Mouse (Mus musculus) heart, postnatal 36 days (tissue): ENCODE measurements around the gene Stk32c. TPM values are rescaled to one million over a fixed set of nuclear protein-coding genes. Genes with fewer than 3 reads are reported as not detected.

Experiments used
- DNase-seq, 2 experiments: peaks; one replicate each; pipeline ENCODE4 v3.0.0; 2021 to 2022
- intact Hi-C: fragments of 180-260 bp; cut with DNase I; formaldehyde crosslinking; loops from one replicate; pipeline ENCODE4 v1.15.1; 2025
- total RNA-seq, 2 experiments: library from RNA; stranded (reverse); gene quantifications; 2 replicates each; pipeline ENCODE4 v1.2.3; 2021

Gene Stk32c
- total RNA-seq, result under 1 TPM; 0.60 to 0.86 TPM

DNA sequence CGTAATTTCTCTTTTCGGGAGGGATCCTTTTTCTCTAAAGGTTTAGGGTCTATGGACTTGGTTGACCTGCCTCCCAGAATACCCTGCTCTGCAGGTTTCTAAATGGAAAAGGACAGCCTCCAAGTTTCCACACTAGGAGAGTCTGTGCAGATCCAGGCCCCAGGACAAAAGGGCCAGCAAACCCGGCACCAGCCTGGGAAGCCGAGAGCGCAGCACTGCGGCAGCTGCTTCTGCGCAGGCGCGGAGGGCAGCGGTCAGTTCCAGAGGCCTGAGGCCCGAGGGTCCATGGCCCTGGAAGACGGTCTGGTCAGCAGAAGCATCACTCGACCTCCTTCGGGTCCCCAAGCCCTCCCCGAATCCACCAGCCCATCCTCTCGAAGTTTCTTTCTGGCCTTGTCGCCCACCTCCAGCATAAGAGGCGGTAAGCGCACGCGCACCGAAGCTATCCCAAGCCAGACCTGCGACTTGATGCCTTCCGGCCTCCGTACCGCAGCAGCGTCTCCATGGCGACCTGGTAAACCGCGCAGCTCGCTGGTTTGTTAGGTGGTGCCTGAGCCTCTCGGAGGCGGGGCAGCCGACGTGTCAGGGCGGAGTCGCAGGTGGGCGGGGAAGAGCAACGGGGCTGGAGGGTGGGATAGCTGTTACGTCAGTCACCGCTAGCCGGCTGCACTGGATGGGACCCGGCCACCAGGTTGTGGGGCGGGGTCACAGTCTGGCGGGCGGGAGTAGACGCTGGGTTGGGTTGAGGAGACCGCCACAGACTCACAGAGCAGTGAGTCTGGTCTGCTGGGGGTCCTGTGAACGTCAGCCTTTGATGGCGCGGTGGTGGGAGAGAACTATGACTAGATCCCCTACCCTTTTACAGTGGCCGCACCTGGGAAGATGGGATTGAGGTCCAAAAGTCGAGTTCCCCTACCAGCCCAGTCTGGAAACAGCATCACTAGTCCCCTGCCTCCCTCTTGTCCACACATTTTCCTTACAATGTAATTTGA is at the start of gene Stk32c, which contains the start of gene Lrrc27:
Gene Stk32c, minus strand, starts transcription at position 554 of the 992 bp plus-strand sequence.
Gene Lrrc27, plus strand, starts transcription at position 235 of the 992 bp plus-strand sequence.
- intact Hi-C loops, result no loop called here
- DNase-seq, result peak; percentile 97

GRCm38 (mm10) chr7:139257752-139258542 is 44.8 kb upstream of the Stk32c start:
- DNase-seq, result no peak
- intact Hi-C loops, result no loop called here

GRCm38 (mm10) chr7:139254626-139255025 is 41.5 kb upstream of the Stk32c start:
- no peak for DNase-seq
- intact Hi-C loops, result loop anchor here (5.0 kb wide), 2 partner anchors 43 to 113 kb away; no protein-coding TSS in a partner anchor

- DNase-seq, result no peak
- intact Hi-C loops, result loop anchor here (5.0 kb wide), 2 partner anchors 44 to 114 kb away; no protein-coding TSS in a partner anchor
These were observed 40.4 kb upstream of the Stk32c start for GRCm38 (mm10) chr7:139253462-139253861.

DNA sequence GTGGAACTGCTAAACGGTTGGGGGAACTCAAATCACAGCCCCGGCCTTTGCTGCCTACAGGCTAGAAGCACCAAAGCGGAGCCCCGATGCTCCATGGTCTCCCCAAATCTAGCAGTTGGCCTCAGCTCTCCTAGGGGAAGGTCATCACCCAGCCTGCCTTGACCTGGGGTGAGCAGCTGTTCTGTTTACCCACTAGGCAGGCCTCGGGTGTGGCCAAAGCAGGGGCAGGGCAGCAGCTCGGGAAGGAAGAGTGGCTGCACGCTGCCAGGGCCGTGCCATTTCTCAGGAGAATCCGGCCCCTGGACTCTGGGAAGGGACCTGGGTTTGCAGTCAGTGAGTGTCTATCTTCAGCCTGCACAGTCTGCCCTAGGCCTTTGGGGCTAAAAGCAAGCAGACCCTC is 39.9 kb upstream of the Stk32c start:
- intact Hi-C loops, result loop anchor here (5.0 kb wide), 2 partner anchors 44 to 114 kb away; no protein-coding TSS in a partner anchor
- no peak for DNase-seq

DNA sequence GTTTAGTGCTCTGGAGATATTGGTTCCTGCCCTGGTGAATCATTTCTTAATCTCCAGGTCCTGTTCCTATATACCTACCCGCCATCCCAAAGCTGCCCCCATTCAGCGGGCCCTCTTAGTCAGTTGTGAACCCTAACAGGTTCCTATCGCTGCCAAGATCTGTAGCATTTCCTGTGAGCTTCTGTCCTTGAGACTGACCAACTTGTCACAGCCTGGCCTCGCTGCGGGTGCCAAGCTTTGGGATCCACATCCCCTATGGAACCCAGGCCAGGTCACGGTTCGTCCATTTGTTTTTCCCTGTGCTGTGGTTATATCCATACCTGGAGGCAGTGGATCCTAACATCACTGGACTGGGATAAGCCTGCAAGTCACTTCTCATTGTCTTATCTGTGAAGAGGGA is 39.5 kb upstream of the Stk32c start:
- DNase-seq, result no peak
- intact Hi-C loops, result loop anchor here (5.0 kb wide), 2 partner anchors 45 to 115 kb away; no protein-coding TSS in a partner anchor

- intact Hi-C loops, result loop anchor here (5.0 kb wide), 2 partner anchors 45 to 115 kb away; no protein-coding TSS in a partner anchor
These were observed 38.8 kb upstream of the Stk32c start for GRCm38 (mm10) chr7:139251881-139252301.

DNA sequence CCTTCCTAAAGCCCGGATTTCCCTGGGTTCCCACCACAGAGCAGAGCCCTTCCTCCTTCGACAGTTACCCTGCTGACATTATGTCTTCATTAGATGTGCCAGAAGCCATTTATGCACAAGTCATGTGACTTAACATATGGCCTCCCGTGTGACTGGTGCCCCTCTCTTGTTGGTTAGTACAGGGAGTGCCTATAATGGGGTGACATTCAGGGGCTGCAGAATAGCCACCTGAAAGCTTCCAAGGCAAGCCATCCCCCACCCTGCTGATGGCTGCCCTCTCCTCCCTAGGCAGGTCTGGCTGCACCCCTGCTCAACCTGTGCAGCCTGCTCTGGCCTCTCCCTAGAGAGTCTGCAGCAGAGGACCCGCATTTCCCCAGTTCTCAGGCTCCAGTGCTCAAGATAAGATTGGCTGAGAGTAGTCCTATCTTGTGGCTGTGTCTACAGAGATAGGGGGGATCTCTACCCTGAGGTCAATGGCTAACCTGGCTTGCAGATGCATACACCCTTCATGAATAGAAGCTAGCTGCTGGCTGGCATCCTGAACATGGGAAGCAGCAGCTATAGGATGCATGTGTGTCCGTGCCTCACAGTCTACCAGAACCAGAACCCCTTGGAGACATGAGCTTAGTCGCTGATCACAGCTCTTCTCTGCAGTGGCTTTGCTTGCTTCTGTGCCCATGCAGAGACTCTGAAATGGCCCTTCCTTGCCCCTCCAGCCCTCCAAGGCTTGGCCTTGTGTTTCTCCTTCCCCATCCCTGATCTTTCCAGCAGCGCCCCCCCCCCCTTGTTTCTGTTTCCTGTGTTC is 36.5 kb upstream of the Stk32c start:
- no peak for DNase-seq

More at GRCm38 (mm10) chr7:139251881-139252301, 38.8 kb upstream of the Stk32c start:
- DNase-seq, result peak; percentile 60 to 76

GRCm38 (mm10) chr7:139248615-139249405 is 35.7 kb upstream of the Stk32c start:
- intact Hi-C loops, result loop anchor here (2.0 to 5.0 kb wide), 3 partner anchors 24 to 223 kb away; partner anchors contain the start of gene Inpp5a

More for the DNA sequence above, 36.5 kb upstream of the Stk32c start:
- intact Hi-C loops, result loop anchor here (2.0 to 5.0 kb wide), 5 partner anchors 23 to 223 kb away; partner anchors contain the start of gene Inpp5a

DNA sequence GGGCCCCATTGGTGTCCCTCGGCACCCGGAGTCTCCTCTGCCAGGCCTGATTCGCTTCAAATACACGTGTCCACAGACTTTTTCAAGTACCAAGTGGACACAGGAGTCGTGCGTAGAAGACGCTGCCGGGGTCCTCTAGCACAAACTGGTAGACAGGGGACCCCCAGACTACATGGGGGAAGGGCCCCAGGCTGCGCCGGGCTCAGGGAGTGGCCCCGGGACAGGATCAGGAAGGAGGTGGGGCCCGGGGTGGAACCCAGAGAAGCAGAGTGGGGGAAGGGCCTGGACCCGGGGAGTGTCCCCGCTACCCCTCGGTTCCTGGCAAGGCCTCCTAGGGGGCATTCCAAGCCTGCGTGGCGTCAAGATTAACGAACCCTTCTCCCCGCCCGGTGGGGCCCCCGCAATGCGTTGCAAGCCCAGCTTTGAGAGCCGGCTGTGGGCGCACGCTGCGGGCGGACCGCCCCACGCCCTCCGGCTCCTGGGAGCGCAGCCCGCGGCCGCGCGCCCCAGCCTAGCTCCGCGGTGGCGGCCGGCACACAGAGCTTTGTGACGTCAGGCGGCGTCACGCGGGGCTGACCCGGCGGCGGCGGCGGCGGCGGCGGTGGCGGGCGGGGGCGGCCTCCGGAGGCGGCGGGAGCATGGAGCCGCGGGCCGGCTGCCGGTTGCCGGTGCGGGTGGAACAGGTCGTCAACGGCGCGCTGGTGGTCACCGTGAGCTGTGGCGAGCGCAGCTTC is 34.9 kb upstream of the Stk32c start, which contains the start of gene Pwwp2b:
Gene Pwwp2b, plus strand, starts transcription at position 602 of the 734 bp plus-strand sequence.
- peak; percentile 89 to 92 for DNase-seq
- intact Hi-C loops, result loop anchor here (2.0 to 5.0 kb wide), 3 partner anchors 25 to 224 kb away; partner anchors contain the start of gene Inpp5a

More at GRCm38 (mm10) chr7:139248615-139249405, 35.7 kb upstream of the Stk32c start:
- no peak for DNase-seq

GRCm38 (mm10) chr7:139246931-139247880 is 34.1 kb upstream of the Stk32c start:
- intact Hi-C loops, result loop anchor here (5.0 kb wide), 2 partner anchors 140 to 225 kb away; partner anchors contain the start of gene Inpp5a
- DNase-seq, result no peak

GRCm38 (mm10) chr7:139246086-139246485 is 33.0 kb upstream of the Stk32c start:
- DNase-seq, result no peak

DNA sequence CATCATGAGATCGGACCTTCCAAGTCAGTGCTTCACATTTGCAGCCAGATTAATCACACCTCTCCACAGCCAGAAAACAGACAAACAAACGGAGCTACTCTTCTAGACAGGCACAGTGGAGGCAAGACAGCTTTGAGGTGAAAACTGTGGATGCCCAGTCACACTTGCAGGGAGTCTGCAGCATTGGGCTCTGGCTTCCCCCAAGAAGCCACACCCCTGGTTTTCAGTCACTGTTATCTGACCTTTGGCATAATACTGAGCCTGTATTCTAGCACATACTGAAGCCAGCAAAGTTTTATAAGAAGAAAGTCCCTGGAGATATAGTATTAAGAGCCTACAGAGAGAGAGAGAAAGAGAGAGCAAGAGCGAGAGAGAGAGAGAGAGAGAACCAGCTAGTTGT is 26.3 kb upstream of the Stk32c start:
- intact Hi-C loops, result no loop called here
- no peak for DNase-seq

More at GRCm38 (mm10) chr7:139246086-139246485, 33.0 kb upstream of the Stk32c start:
- intact Hi-C loops, result loop anchor here (5.0 kb wide), 2 partner anchors 141 to 226 kb away; partner anchors contain the start of gene Inpp5a

DNA sequence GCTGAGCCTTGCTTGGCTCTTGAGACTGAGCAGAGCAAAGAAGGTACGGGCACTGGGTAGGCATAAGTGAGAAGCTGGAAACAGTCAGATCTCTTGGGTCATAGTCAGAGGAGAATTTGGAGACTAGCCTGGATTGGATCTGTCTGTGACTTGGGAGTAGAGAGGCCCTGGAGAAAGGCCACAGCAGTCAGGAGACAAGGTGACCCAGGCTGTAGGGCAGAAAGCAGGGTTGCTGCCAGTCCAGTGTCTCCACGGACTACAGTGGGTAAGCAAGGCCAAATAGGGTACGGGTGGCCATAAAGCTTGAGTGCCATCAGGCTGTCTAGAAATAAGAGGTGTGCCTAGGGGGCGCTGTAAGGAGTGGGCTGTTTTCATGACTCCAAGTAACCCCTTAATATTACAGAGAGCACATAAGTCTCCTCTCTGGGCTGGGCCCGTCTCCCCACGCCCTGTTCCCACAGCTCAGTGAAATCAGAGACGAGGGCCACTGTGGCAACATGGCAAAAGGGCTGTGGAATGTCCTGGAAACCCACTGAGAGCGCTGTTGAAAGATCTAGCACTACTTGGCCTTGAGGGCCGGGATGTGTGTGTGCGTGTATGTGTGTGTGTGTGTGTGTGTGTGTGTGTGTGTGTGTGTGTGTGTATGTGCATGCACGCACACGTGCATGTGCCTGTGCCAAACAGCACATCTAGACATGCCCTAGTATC is 22.7 kb upstream of the Stk32c start:
- no peak for DNase-seq
- intact Hi-C loops, result no loop called here

DNA sequence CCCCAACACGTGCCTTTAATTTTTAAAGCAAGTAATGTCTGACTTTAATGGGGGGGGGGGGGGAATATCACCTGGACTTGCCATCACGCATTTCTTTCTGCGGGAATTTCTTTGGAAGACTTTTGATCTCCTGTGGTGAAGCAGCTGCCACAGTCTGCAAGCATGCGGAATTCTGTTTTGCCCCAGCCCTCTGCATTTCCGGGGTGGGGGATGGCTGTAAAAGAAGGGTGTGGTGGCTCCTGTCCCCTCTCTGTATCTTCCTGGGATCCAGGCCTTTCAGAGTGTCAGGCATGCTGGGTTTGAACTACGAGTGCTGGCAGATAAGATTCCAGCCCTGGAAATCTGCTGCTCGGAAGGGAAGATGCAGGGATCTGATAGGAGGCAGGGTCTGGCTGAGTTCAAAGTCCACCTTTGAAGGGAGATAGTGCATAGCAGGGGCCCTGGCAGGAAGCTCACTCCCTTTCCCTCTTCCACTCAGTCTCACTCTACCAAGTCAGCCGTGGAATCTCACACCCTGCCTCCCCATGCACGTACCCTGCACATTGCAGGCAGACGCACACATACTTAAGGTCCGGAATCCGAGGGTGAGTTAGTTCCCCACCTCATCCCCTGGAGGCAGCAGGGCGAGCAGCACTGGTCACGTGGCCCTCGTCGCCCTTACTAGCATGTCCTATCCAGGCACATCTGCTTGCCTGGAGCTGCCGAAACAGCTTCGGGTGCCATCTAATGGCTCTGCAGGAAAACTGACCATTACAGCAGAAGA is 21.5 kb upstream of the Stk32c start:
- intact Hi-C loops, result loop anchor here (5.0 kb wide), 1 partner anchor 128 kb away; no protein-coding TSS in a partner anchor
- peak; percentile 50 to 61 for DNase-seq
